Mouse (Mus musculus) lung, adult 2 months (tissue): ENCODE data around the gene Edar. TPM values are rescaled to one million over a fixed set of nuclear protein-coding genes. Genes with fewer than 3 reads are reported as not detected.

ENCODE experiments used
- DNase-seq: peaks from one replicate; pipeline ENCODE4 v3.0.0; 2022
- H3K4me1 ChIP-seq: fragments of 200-500 bp; 2 replicates; pipeline ENCODE4 v1.6.1; 2011; ENCODE audit warnings: low read length; ENCODE audit not compliant: control insufficient read depth, insufficient read depth
- H3K4me3 ChIP-seq: fragments of 200-500 bp; replicated peaks from 2 replicates; pipeline ENCODE3; 2011; ENCODE audit warnings: low read depth, mild to moderate bottlenecking, control low read depth, low read length; ENCODE audit errors: extremely low read depth
- CTCF ChIP-seq: fragments of 200-500 bp; IDR thresholded peaks from 2 replicates; pipeline ENCODE4 v1.5.1; 2011; ENCODE audit warnings: mild to moderate bottlenecking, low read length, control low read depth; ENCODE audit not compliant: insufficient read depth
- POLR2A ChIP-seq: fragments of 200-500 bp; IDR thresholded peaks from 2 replicates; pipeline ENCODE4 v1.6.1; 2011; ENCODE audit warnings: low read depth, mild to moderate bottlenecking, control low read depth, low read length, borderline replicate concordance; ENCODE audit errors: extremely low read depth
- WGBS: fragments of 180-500 bp; shearing (Covaris S2); methylation state at CpG from one replicate; pipeline ENCODE4 v1.1.7; 2018; 5-methylcytosine and 5-hydroxymethylcytosine counted together
- polyA plus RNA-seq: library from polyadenylated mRNA; depleted of rRNA; stranded (reverse); fragments of >200 nt; gene quantifications from 2 replicates; pipeline ENCODE4 v1.2.3, GENCODE M21; 2012

Gene Edar
- polyA plus RNA-seq, 1 experiment: 0.85 TPM

GRCm38 (mm10) chr10:58673278-58674061 lies 2.0 kb downstream of the Edar start:
- Histone ChIP-seq H3K4me3 (peak overlapping the region; percentile 42), H3K4me1 (peaks cover 2% of the 10 kb centered on the region; the same call in 1 of the 2 replicates)
- TF ChIP-seq POLR2A: no peak
- TF ChIP-seq CTCF: peak; percentile 72
- DNase-seq: peak; percentile 79
- 22% methylated on average over 15 of the region's 15 CpGs for WGBS

- Histone ChIP-seq H3K4me3 (no peak overlapping the region), H3K4me1 (peaks cover 2% of the 10 kb centered on the region; the same call in 1 of the 2 replicates)
- TF ChIP-seq CTCF: no peak
- no peak for TF ChIP-seq POLR2A
- no peak for DNase-seq
- 85% methylated on average over 10 of the region's 10 CpGs for WGBS
Observed at GRCm38 (mm10) chr10:58672557-58673277, 2.7 kb downstream of the Edar start.

- no peak for DNase-seq
- 77% methylated on average over 5 of the region's 5 CpGs for WGBS
- H3K4me1 ChIP-seq: no peaks in the 10 kb centered on the region
- H3K4me3 ChIP-seq: no peak overlapping the region
- TF ChIP-seq POLR2A (no peak), CTCF (no peak)
Observed at GRCm38 (mm10) chr10:58663868-58664267, 11.6 kb downstream of the Edar start.

- no peaks in the 10 kb centered on the region for H3K4me1 ChIP-seq
- no peak overlapping the region for H3K4me3 ChIP-seq
- 72% methylated on average over 6 of the region's 6 CpGs for WGBS
- TF ChIP-seq CTCF (no peak), POLR2A (no peak)
- no peak for DNase-seq
Observed at GRCm38 (mm10) chr10:58663417-58663816, 12.0 kb downstream of the Edar start.

- 54% methylated on average over 11 of the region's 11 CpGs for WGBS
- DNase-seq: no peak
- TF ChIP-seq CTCF (no peak), POLR2A (no peak)
- H3K4me3 ChIP-seq: no peak overlapping the region
- H3K4me1 ChIP-seq: no peaks in the 10 kb centered on the region
Observed at GRCm38 (mm10) chr10:58659268-58659986, 16.0 kb downstream of the Edar start.

GRCm38 (mm10) chr10:58657731-58658130 lies 17.7 kb downstream of the Edar start:
- TF ChIP-seq CTCF (no peak), POLR2A (no peak)
- Histone ChIP-seq H3K4me1 (peaks cover under 1% of the 10 kb centered on the region), H3K4me3 (no peak overlapping the region)
- DNase-seq: no peak
- 11% methylated on average over 2 of the region's 2 CpGs for WGBS

GRCm38 (mm10) chr10:58653679-58654078 lies 21.8 kb downstream of the Edar start:
- no peak for DNase-seq
- H3K4me3 ChIP-seq: no peak overlapping the region
- 53% methylated on average over 3 of the region's 3 CpGs for WGBS
- peaks cover 6% of the 10 kb centered on the region for H3K4me1 ChIP-seq
- TF ChIP-seq POLR2A (no peak), CTCF (no peak)

GRCm38 (mm10) chr10:58652418-58653394 lies 22.7 kb downstream of the Edar start:
- DNase-seq: no peak

More at GRCm38 (mm10) chr10:58652418-58653394, 22.7 kb downstream of the Edar start:
- TF ChIP-seq POLR2A (no peak), CTCF (no peak)
- WGBS: 37% methylated on average over 10 of the region's 10 CpGs
- no peak overlapping the region for H3K4me3 ChIP-seq
- H3K4me1 ChIP-seq: peaks cover 6% of the 10 kb centered on the region
